Mouse (Mus musculus) spleen, adult 2 months (tissue): ENCODE results near the gene Olfr701.

Experiments
- CTCF ChIP-seq: fragments of 200-500 bp; IDR thresholded peaks from 2 replicates; pipeline ENCODE4 v1.5.1; 2011; ENCODE audit warnings: mild to moderate bottlenecking, inconsistent platforms; ENCODE audit not compliant: insufficient read depth, insufficient read length, insufficient replicate concordance; ENCODE audit errors: extremely low read depth
- POLR2A ChIP-seq: fragments of 200-500 bp; IDR thresholded peaks from 2 replicates; pipeline ENCODE4 v1.6.1; 2011; ENCODE audit warnings: low read depth, low read length, inconsistent platforms

DNA sequence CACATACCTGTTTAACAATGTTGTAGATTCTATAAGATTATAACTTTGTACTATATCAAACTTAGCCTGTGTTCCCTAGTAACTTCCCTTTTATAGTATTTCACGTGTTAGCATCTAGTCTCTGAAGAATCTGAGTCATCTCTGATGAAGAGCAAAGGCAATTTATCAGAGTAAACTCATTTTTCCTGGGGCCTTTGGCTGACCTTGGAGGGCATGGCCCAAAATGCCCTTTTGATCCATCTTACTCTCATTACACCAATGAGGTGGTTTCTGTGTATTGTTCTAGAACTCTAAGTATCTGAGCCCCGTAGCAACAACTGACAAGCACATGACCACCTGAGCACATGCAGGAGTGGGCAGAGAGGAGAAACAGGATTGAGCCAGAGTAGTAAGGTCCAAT, at the start of gene Olfr701:
- TF ChIP-seq POLR2A (no peak), CTCF (no peak)
